Mouse (Mus musculus) ovary, postnatal 10 days (tissue): ENCODE data around the gene Kbtbd12.

Experiments used
- DNase-seq: peaks from one replicate; pipeline ENCODE4 v3.0.0; 2022; ENCODE audit warnings: low spot score

The Kbtbd12 gene

DNA sequence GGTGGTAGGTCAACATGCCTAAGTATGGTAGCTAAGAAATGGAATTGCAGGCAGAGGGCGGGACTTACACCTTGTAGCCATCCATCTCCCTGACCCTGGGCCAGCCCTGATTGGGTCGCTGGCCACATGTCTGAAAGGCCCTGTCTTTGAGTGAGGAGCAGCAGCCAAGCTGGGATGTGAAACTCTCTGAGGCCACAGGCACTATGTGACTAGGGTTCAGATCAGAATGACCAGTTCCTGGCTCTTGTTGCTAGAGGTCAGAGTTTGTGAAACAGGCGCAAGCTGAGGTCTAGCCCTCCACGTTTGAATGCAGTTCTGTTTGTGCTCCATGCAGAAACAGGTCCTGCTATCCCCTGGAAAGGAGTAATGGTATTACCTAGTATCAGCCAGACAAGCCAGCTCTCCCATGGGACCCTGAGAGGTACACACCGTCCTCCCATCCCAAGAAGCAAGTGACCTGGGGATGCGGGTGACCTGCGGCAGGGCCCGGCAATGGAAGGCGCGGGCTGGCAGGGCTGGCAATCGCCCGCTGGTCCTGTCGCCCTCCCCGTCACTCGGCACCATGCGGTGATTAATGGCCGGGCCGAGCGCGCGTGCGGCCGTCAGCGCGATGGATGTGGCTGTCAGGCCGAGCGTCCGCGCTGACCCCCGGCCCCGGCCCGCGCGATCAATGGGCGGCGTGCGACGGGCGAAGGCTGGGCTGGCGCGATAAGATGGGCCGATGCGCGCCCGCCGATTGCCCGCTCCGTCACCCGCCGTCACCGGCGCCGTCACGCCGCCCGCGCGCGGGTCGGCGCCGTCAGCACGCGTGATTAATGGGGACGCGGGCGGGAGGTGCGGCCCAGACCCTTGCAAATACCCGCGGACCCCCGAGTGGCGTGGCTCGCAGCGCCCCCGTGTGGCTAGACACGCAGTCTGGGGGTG is 138.0 kb downstream of the Kbtbd12 start:
- peak; percentile 33 for DNase-seq
